Comparison of ENCODE assay signal across 23 mouse cellular contexts in genomic region chr14:103787547-103787946, GRCm38 (mm10). TPM values are rescaled to one million over a fixed set of nuclear protein-coding genes. Genes with fewer than 3 reads are reported as not detected.
DNase-seq lines count a peak whose midpoint lies in the region; ATAC-seq and TF ChIP-seq lines count a peak whose summit lies in the region.
"Had no signal": no experiment of that assay in that cellular context is flagged by ENCODE, and none has a peak within 500 bp of the region (broad histone marks: within the 10 kb centered on the region; RNA-seq: fewer than 3 reads in every experiment).

No protein-coding gene starts in this region.

- 87% methylated on average over 2 of the region's 2 CpGs for WGBS in heart, adult 2 months
- WGBS in heart, embryonic 10.5 days = 81% methylated on average over 2 of the region's 2 CpGs
- 87% methylated on average over 2 of the region's 2 CpGs for WGBS in kidney, postnatal 0 days

- intact Hi-C loops in heart, adult 2 months (cut with DNase I) = loop anchor here (5.0 kb wide), 1 partner anchor 55 kb away; the partner anchor contains the start of gene Ednrb

- in situ Hi-C loops in Patski (cut with MboI; ENCODE audit: low pct_unique_long_range_greater_than_20kb) = no loop called here

- peaks cover 2% of the 10 kb centered on the region for H3K4me1 ChIP-seq in heart, adult 2 months (ENCODE audit: control insufficient read depth, insufficient read depth, low read length)
- peaks cover under 1% of the 10 kb centered on the region; the same call in 1 of the 2 replicates for H3K4me1 ChIP-seq in heart, embryonic 10.5 days
- H3K4me1 ChIP-seq in kidney, postnatal 0 days (replicated peaks; ENCODE audit: insufficient read depth, low read length) = no peaks in the 10 kb centered on the region
- H3K4me1 ChIP-seq: embryonic facial prominence, embryonic 12.5 days; embryonic facial prominence, embryonic 15.5 days had no signal

- no peak for TF ChIP-seq POLR2A in heart, adult 2 months (IDR thresholded peaks at IDR 0.05; ENCODE audit: insufficient read depth, low read depth, low read length)

- H3K27ac ChIP-seq in heart, adult 2 months = no peak overlapping the region
- no peak overlapping the region for H3K27ac ChIP-seq in heart, embryonic 10.5 days
- no peak overlapping the region for H3K27ac ChIP-seq in kidney, postnatal 0 days
- H3K27ac ChIP-seq: embryonic facial prominence, embryonic 12.5 days; embryonic facial prominence, embryonic 15.5 days; hindbrain, embryonic 12.5 days; hindbrain, embryonic 15.5 days had no signal

- H3K9me3 ChIP-seq in heart, embryonic 10.5 days = no peaks in the 10 kb centered on the region
- no peaks in the 10 kb centered on the region for H3K9me3 ChIP-seq in kidney, postnatal 0 days (replicated peaks; ENCODE audit: low read length)
- H3K9me3 ChIP-seq: embryonic facial prominence, embryonic 12.5 days; embryonic facial prominence, embryonic 15.5 days; hindbrain, embryonic 15.5 days had no signal

- no peak for DNase-seq in heart, adult 2 months
- DNase-seq in heart, embryonic 10.5 days (ENCODE audit: low spot score) = no peak
- no peak for DNase-seq in kidney, postnatal 0 days (ENCODE audit: low spot score)
- DNase-seq in kidney, postnatal 25 days = no peak
- DNase-seq in 416B (ENCODE audit: low read depth) = peak; percentile 32
- DNase-seq in Patski (ENCODE audit: low read depth, low spot score) = no peak
- DNase-seq in embryo, embryonic 10.5 days (ENCODE audit: low spot score) = no peak
- DNase-seq: adrenal gland, postnatal 10 days; adrenal gland, postnatal 36 days; cerebellum, adult 18-20 months; cerebellum, adult 9-10 months; cerebellum, postnatal 14 days; forebrain, postnatal 0 days; gastrocnemius, postnatal 25 days; heart, adult 18-20 months had no signal

- no peak overlapping the region for H3K4me3 ChIP-seq in heart, adult 2 months
- H3K4me3 ChIP-seq in heart, embryonic 10.5 days = no peak overlapping the region
- H3K4me3 ChIP-seq in kidney, postnatal 0 days (replicated peaks; ENCODE audit: low read depth, low read length) = no peak overlapping the region
- H3K4me3 ChIP-seq: embryonic facial prominence, embryonic 12.5 days; embryonic facial prominence, embryonic 15.5 days; hindbrain, embryonic 12.5 days; hindbrain, embryonic 15.5 days had no signal

- no peak for ATAC-seq in kidney, postnatal 0 days (replicated peaks; ENCODE audit: low FRiP score, low read depth)
- ATAC-seq in Patski = no peak
- ATAC-seq: CD4-positive, CD25-positive, alpha-beta regulatory T cell, adult 4 months; forebrain, embryonic 14.5 days; forebrain, postnatal 0 days had no signal

- POLR2A ChIA-PET in Patski (lab: Charles Lee) = no interaction called here

- no peak overlapping the region for H3K4me2 ChIP-seq in kidney, postnatal 0 days (ENCODE audit: low read length)
- H3K4me2 ChIP-seq: embryonic facial prominence, embryonic 12.5 days; embryonic facial prominence, embryonic 15.5 days; heart, embryonic 11.5 days; hindbrain, embryonic 12.5 days; hindbrain, embryonic 15.5 days had no signal

- no peaks in the 10 kb centered on the region for H3K79me2 ChIP-seq in heart, adult 2 months (replicated peaks; ENCODE audit: control insufficient read depth, insufficient read depth, low read length)

- CTCF ChIA-PET in Patski (lab: Charles Lee) = interaction anchor here (1.3 kb wide), 1 partner anchor 16 kb away, joined by 3 read pairs; no protein-coding TSS in a partner anchor

- TF ChIP-seq EP300 in heart, adult 2 months (IDR thresholded peaks at IDR 0.05; ENCODE audit: insufficient read depth, low read depth, low read length) = no peak

- H3K36me3 ChIP-seq in heart, adult 2 months (ENCODE audit: control insufficient read depth, insufficient read depth, low read length) = no peaks in the 10 kb centered on the region
- H3K36me3 ChIP-seq in heart, embryonic 10.5 days = no peaks in the 10 kb centered on the region
- no peaks in the 10 kb centered on the region for H3K36me3 ChIP-seq in kidney, postnatal 0 days (ENCODE audit: insufficient read depth, low read length)
- H3K36me3 ChIP-seq: embryonic facial prominence, embryonic 12.5 days; embryonic facial prominence, embryonic 15.5 days; hindbrain, embryonic 12.5 days; hindbrain, embryonic 15.5 days had no signal

- no peaks in the 10 kb centered on the region for H3K27me3 ChIP-seq in heart, adult 2 months (ENCODE audit: control insufficient read depth, insufficient read depth, low read length)
- no peaks in the 10 kb centered on the region for H3K27me3 ChIP-seq in heart, embryonic 10.5 days (ENCODE audit: insufficient read depth, poor library complexity, severe bottlenecking)
- no peaks in the 10 kb centered on the region for H3K27me3 ChIP-seq in kidney, postnatal 0 days (ENCODE audit: insufficient read depth, low read length)
- H3K27me3 ChIP-seq in Patski = peaks cover 38% of the 10 kb centered on the region
- H3K27me3 ChIP-seq: embryonic facial prominence, embryonic 12.5 days; embryonic facial prominence, embryonic 15.5 days; hindbrain, embryonic 12.5 days; hindbrain, embryonic 15.5 days had no signal

- no peak overlapping the region for H3K9ac ChIP-seq in heart, adult 2 months (ENCODE audit: low read depth, low read length)
- no peak overlapping the region for H3K9ac ChIP-seq in kidney, postnatal 0 days (ENCODE audit: low read depth, low read length)
- H3K9ac ChIP-seq: embryonic facial prominence, embryonic 12.5 days; embryonic facial prominence, embryonic 15.5 days; forebrain, postnatal 0 days; hindbrain, embryonic 12.5 days; hindbrain, embryonic 15.5 days had no signal

- peak; percentile 55 for TF ChIP-seq CTCF in heart, adult 2 months (IDR thresholded peaks at IDR 0.05)
- peak; percentile 35 for TF ChIP-seq CTCF in kidney, postnatal 0 days (IDR thresholded peaks at IDR 0.05; ENCODE audit: low read depth)
- peak; percentile 22 for TF ChIP-seq CTCF in Patski (IDR thresholded peaks at IDR 0.05)

RNA-seq across cellular contexts. Expression of gene Ednrb, which starts 56.7 kb away (rescaled TPM):
- total RNA-seq in heart, adult 2 months (2021) = 10 to 100 TPM; 16.3 to 18.6 TPM
- 8.0 and 9.2 TPM in 2 replicates for polyA plus RNA-seq in heart, adult 2 months (2012; rRNA removed)
- polyA plus RNA-seq in heart, embryonic 10.5 days (2016; fragmentation: Nextera tagmentation; extraction: Ambion mirVana) = 47.6 and 80.3 TPM in 2 replicates
- polyA plus RNA-seq in kidney, postnatal 0 days (2015; fragmentation: Nextera tagmentation; extraction: Ambion mirVana) = 70.3 and 73.0 TPM in 2 replicates
- 0.17 TPM for polyA plus RNA-seq in Patski (2021)
- polyA plus RNA-seq: C2C12 had no signal
